Mouse (Mus musculus): ENCODE results near the gene Gm11437. TPM values are rescaled to one million over a fixed set of nuclear protein-coding genes. Genes with fewer than 3 reads are reported as not detected.

The Gm11437 gene
- polyA plus RNA-seq, 1 experiment = 10.0 TPM

- H3K4me1 ChIP-seq (ENCODE audit: control insufficient read depth, insufficient read depth, insufficient read length, low read length) = no peaks in the 10 kb centered on the region
- WGBS = 71% methylated on average over 12 of the region's 12 CpGs
- H3K27me3 ChIP-seq (ENCODE audit: control insufficient read depth, insufficient read depth, low read length) = no peaks in the 10 kb centered on the region
- no peak overlapping the region for H3K4me3 ChIP-seq (ENCODE audit: low read depth, low read length)
- peaks cover 28% of the 10 kb centered on the region for H3K36me3 ChIP-seq (ENCODE audit: control insufficient read depth, insufficient read depth, low read length)
- TF ChIP-seq CTCF (IDR thresholded peaks at IDR 0.05; ENCODE audit: extremely low read depth, insufficient read length, insufficient replicate concordance, low read depth, low read length) (no peak), POLR2A (IDR thresholded peaks at IDR 0.05; ENCODE audit: low read depth, low read length) (no peak)
- no peak overlapping the region for H3K27ac ChIP-seq (ENCODE audit: insufficient read depth, low read depth, low read length)
Measured at GRCm38 (mm10) chr11:84121051-84121956, 46.0 kb downstream of the Gm11437 start.

- peaks cover 26% of the 10 kb centered on the region for H3K36me3 ChIP-seq (ENCODE audit: control insufficient read depth, insufficient read depth, low read length)
- no peaks in the 10 kb centered on the region for H3K27me3 ChIP-seq (ENCODE audit: control insufficient read depth, insufficient read depth, low read length)
- H3K4me1 ChIP-seq (ENCODE audit: control insufficient read depth, insufficient read depth, insufficient read length, low read length) = no peaks in the 10 kb centered on the region
- no peak overlapping the region for H3K27ac ChIP-seq (ENCODE audit: insufficient read depth, low read depth, low read length)
- 93% methylated on average over 4 of the region's 4 CpGs for WGBS
- TF ChIP-seq CTCF (IDR thresholded peaks at IDR 0.05; ENCODE audit: extremely low read depth, insufficient read length, insufficient replicate concordance, low read depth, low read length) = no peak
- no peak for TF ChIP-seq POLR2A (IDR thresholded peaks at IDR 0.05; ENCODE audit: low read depth, low read length)
- no peak overlapping the region for H3K4me3 ChIP-seq (ENCODE audit: low read depth, low read length)
Measured at GRCm38 (mm10) chr11:84117431-84117830, 49.8 kb downstream of the Gm11437 start.

GRCm38 (mm10) chr11:84116221-84116620, 51.1 kb downstream of the Gm11437 start:
- no peaks in the 10 kb centered on the region for H3K4me1 ChIP-seq (ENCODE audit: control insufficient read depth, insufficient read depth, insufficient read length, low read length)
- no peak for TF ChIP-seq POLR2A (IDR thresholded peaks at IDR 0.05; ENCODE audit: low read depth, low read length)
- no peak for TF ChIP-seq CTCF (IDR thresholded peaks at IDR 0.05; ENCODE audit: extremely low read depth, insufficient read length, insufficient replicate concordance, low read depth, low read length)
- peaks cover 25% of the 10 kb centered on the region for H3K36me3 ChIP-seq (ENCODE audit: control insufficient read depth, insufficient read depth, low read length)
- H3K27ac ChIP-seq (ENCODE audit: insufficient read depth, low read depth, low read length) = no peak overlapping the region
- H3K27me3 ChIP-seq (ENCODE audit: control insufficient read depth, insufficient read depth, low read length) = no peaks in the 10 kb centered on the region
- 68% methylated on average over 2 of the region's 2 CpGs for WGBS
- H3K4me3 ChIP-seq (ENCODE audit: low read depth, low read length) = no peak overlapping the region

- peaks cover 20% of the 10 kb centered on the region for H3K36me3 ChIP-seq (ENCODE audit: control insufficient read depth, insufficient read depth, low read length)
Measured at GRCm38 (mm10) chr11:84115646-84116045, 51.6 kb downstream of the Gm11437 start.

GRCm38 (mm10) chr11:84113623-84114022, 53.7 kb downstream of the Gm11437 start:
- H3K4me1 ChIP-seq (ENCODE audit: control insufficient read depth, insufficient read depth, insufficient read length, low read length) = no peaks in the 10 kb centered on the region
- no peak overlapping the region for H3K4me3 ChIP-seq (ENCODE audit: low read depth, low read length)
- WGBS = 95% methylated on average over 5 of the region's 5 CpGs
- no peaks in the 10 kb centered on the region for H3K27me3 ChIP-seq (ENCODE audit: control insufficient read depth, insufficient read depth, low read length)
- peaks cover 17% of the 10 kb centered on the region for H3K36me3 ChIP-seq (ENCODE audit: control insufficient read depth, insufficient read depth, low read length)
- no peak for TF ChIP-seq POLR2A (IDR thresholded peaks at IDR 0.05; ENCODE audit: low read depth, low read length)
- no peak for TF ChIP-seq CTCF (IDR thresholded peaks at IDR 0.05; ENCODE audit: extremely low read depth, insufficient read length, insufficient replicate concordance, low read depth, low read length)
- H3K27ac ChIP-seq (ENCODE audit: insufficient read depth, low read depth, low read length) = no peak overlapping the region

More at GRCm38 (mm10) chr11:84115646-84116045, 51.6 kb downstream of the Gm11437 start:
- 66% methylated on average over 9 of the region's 9 CpGs for WGBS
- H3K4me3 ChIP-seq (ENCODE audit: low read depth, low read length) = no peak overlapping the region
- TF ChIP-seq POLR2A (IDR thresholded peaks at IDR 0.05; ENCODE audit: low read depth, low read length) (no peak), CTCF (IDR thresholded peaks at IDR 0.05; ENCODE audit: extremely low read depth, insufficient read length, insufficient replicate concordance, low read depth, low read length) (no peak)
- no peaks in the 10 kb centered on the region for H3K27me3 ChIP-seq (ENCODE audit: control insufficient read depth, insufficient read depth, low read length)
- H3K4me1 ChIP-seq (ENCODE audit: control insufficient read depth, insufficient read depth, insufficient read length, low read length) = no peaks in the 10 kb centered on the region
- no peak overlapping the region for H3K27ac ChIP-seq (ENCODE audit: insufficient read depth, low read depth, low read length)

GRCm38 (mm10) chr11:84107137-84107536, 60.1 kb downstream of the Gm11437 start:
- 62% methylated on average over 2 of the region's 2 CpGs for WGBS
- no peaks in the 10 kb centered on the region for H3K4me1 ChIP-seq (ENCODE audit: control insufficient read depth, insufficient read depth, insufficient read length, low read length)
- H3K36me3 ChIP-seq (ENCODE audit: control insufficient read depth, insufficient read depth, low read length) = peaks cover 21% of the 10 kb centered on the region
- H3K4me3 ChIP-seq (ENCODE audit: low read depth, low read length) = no peak overlapping the region
- TF ChIP-seq POLR2A (IDR thresholded peaks at IDR 0.05; ENCODE audit: low read depth, low read length) (no peak), CTCF (IDR thresholded peaks at IDR 0.05; ENCODE audit: extremely low read depth, insufficient read length, insufficient replicate concordance, low read depth, low read length) (no peak)
- no peaks in the 10 kb centered on the region for H3K27me3 ChIP-seq (ENCODE audit: control insufficient read depth, insufficient read depth, low read length)
- H3K27ac ChIP-seq (ENCODE audit: insufficient read depth, low read depth, low read length) = no peak overlapping the region

GRCm38 (mm10) chr11:84104036-84104435, 63.2 kb downstream of the Gm11437 start:
- Histone ChIP-seq H3K27ac (ENCODE audit: insufficient read depth, low read depth, low read length) (no peak overlapping the region), H3K4me1 (ENCODE audit: control insufficient read depth, insufficient read depth, insufficient read length, low read length) (no peaks in the 10 kb centered on the region), H3K4me3 (ENCODE audit: low read depth, low read length) (no peak overlapping the region), H3K36me3 (ENCODE audit: control insufficient read depth, insufficient read depth, low read length) (peaks cover 19% of the 10 kb centered on the region), H3K27me3 (ENCODE audit: control insufficient read depth, insufficient read depth, low read length) (no peaks in the 10 kb centered on the region)
- TF ChIP-seq POLR2A (IDR thresholded peaks at IDR 0.05; ENCODE audit: low read depth, low read length) (no peak), CTCF (IDR thresholded peaks at IDR 0.05; ENCODE audit: extremely low read depth, insufficient read length, insufficient replicate concordance, low read depth, low read length) (no peak)
- WGBS = 93% methylated on average over 6 of the region's 6 CpGs

Data from small intestine, adult 2 months (tissue).